Mouse (Mus musculus): ENCODE results near the gene a.

GRCm38 (mm10) chr2:154949352-154949751 is 158.2 kb downstream of the a start:
- no peak for TF ChIP-seq CTCF (IDR thresholded peaks at IDR 0.05; ENCODE audit: low read depth, low read length)
- no peak for TF ChIP-seq POLR2A (IDR thresholded peaks at IDR 0.05; ENCODE audit: insufficient read depth, low read length)
- no peak for TF ChIP-seq EP300 (IDR thresholded peaks at IDR 0.05; ENCODE audit: insufficient read depth, low read depth, low read length)

Measured in ES-Bruce4 (cell line).